Mouse (Mus musculus) mature B cell (primary cell): ENCODE results near the gene Cbfa2t3.

Source experiments
- in situ Hi-C: fragments of 300-500 bp; cut with MboI; formaldehyde crosslinking; loops from 2 replicates; pipeline ENCODE4 v1.14.3; 2019

Gene Cbfa2t3

GRCm38 (mm10) chr8:122666338-122666764 lies 32.6 kb downstream of the Cbfa2t3 start:
- in situ Hi-C loops: no loop called here

GRCm38 (mm10) chr8:122665667-122666316 lies 33.1 kb downstream of the Cbfa2t3 start:
- in situ Hi-C loops: no loop called here

- in situ Hi-C loops: no loop called here
These were observed 33.7 kb downstream of the Cbfa2t3 start for GRCm38 (mm10) chr8:122665221-122665620.

GRCm38 (mm10) chr8:122663670-122664069 lies 35.2 kb downstream of the Cbfa2t3 start:
- in situ Hi-C loops: no loop called here

GRCm38 (mm10) chr8:122663106-122663505 lies 35.8 kb downstream of the Cbfa2t3 start:
- in situ Hi-C loops: no loop called here

GRCm38 (mm10) chr8:122661894-122662293 lies 37.0 kb downstream of the Cbfa2t3 start:
- in situ Hi-C loops: no loop called here

GRCm38 (mm10) chr8:122661138-122661537 lies 37.8 kb downstream of the Cbfa2t3 start:
- in situ Hi-C loops: no loop called here

- in situ Hi-C loops: no loop called here
These were observed 38.9 kb downstream of the Cbfa2t3 start for GRCm38 (mm10) chr8:122660022-122660421.

GRCm38 (mm10) chr8:122658807-122659160 lies 40.1 kb downstream of the Cbfa2t3 start:
- in situ Hi-C loops: no loop called here

GRCm38 (mm10) chr8:122658149-122658806 lies 40.6 kb downstream of the Cbfa2t3 start:
- in situ Hi-C loops: no loop called here

- in situ Hi-C loops: no loop called here
These were observed 42.6 kb downstream of the Cbfa2t3 start for GRCm38 (mm10) chr8:122656056-122656999.

- in situ Hi-C loops: no loop called here
These were observed 44.1 kb downstream of the Cbfa2t3 start for GRCm38 (mm10) chr8:122654768-122655167.

- in situ Hi-C loops: no loop called here
These were observed 46.3 kb downstream of the Cbfa2t3 start for GRCm38 (mm10) chr8:122652643-122653042.

- in situ Hi-C loops: no loop called here
These were observed 47.5 kb downstream of the Cbfa2t3 start for GRCm38 (mm10) chr8:122651326-122651921.

GRCm38 (mm10) chr8:122648192-122648970 lies 50.5 kb downstream of the Cbfa2t3 start:
- in situ Hi-C loops: no loop called here

- in situ Hi-C loops: no loop called here
These were observed 52.6 kb downstream of the Cbfa2t3 start for GRCm38 (mm10) chr8:122646337-122646736.

GRCm38 (mm10) chr8:122644175-122644954 lies 54.5 kb downstream of the Cbfa2t3 start:
- in situ Hi-C loops: no loop called here

- in situ Hi-C loops: no loop called here
These were observed 56.8 kb downstream of the Cbfa2t3 start for GRCm38 (mm10) chr8:122642071-122642470.

GRCm38 (mm10) chr8:122641406-122641805 lies 57.5 kb downstream of the Cbfa2t3 start:
- in situ Hi-C loops: no loop called here

GRCm38 (mm10) chr8:122640825-122641224 lies 58.1 kb downstream of the Cbfa2t3 start:
- in situ Hi-C loops: no loop called here
